Mouse (Mus musculus) neural tube, embryonic 11.5 days (tissue): ENCODE results near the gene Pigf. TPM values are rescaled to one million over a fixed set of nuclear protein-coding genes. Genes with fewer than 3 reads are reported as not detected.

Experiments used
- ATAC-seq: fragments of 200-750 bp; cut with Nextera tagmentation; 2 replicates; pipeline ENCODE4 v1.8.0; 2017; ENCODE audit warnings: moderate number of reproducible peaks, mild to moderate bottlenecking, moderate TSS enrichment, moderate library complexity; ENCODE audit not compliant: insufficient read depth, low FRiP score, low TSS enrichment
- DNase-seq: peaks from one replicate; pipeline ENCODE4 v3.0.0-alpha.2; 2015; ENCODE audit warnings: low spot score
- H3K27ac ChIP-seq: fragments of 300-500 bp; sonication (generic); 2 replicates; pipeline ENCODE4 v1.5.1; 2014; ENCODE audit warnings: low read depth, mild to moderate bottlenecking, low read length
- H3K27me3 ChIP-seq: fragments of 300-500 bp; sonication (generic); 2 replicates; pipeline ENCODE4 v1.6.1; 2014; ENCODE audit warnings: mild to moderate bottlenecking, low read length, mixed read lengths; ENCODE audit not compliant: control insufficient read depth, insufficient read depth
- H3K36me3 ChIP-seq: fragments of 300-500 bp; sonication (generic); 2 replicates; pipeline ENCODE4 v1.6.1; 2014; ENCODE audit warnings: mild to moderate bottlenecking, low read length, moderate library complexity, mixed read lengths; ENCODE audit not compliant: control insufficient read depth, insufficient read depth
- H3K4me1 ChIP-seq: fragments of 300-500 bp; sonication (generic); 2 replicates; pipeline ENCODE4 v1.6.1; 2014; ENCODE audit warnings: low read length, mixed read lengths; ENCODE audit not compliant: control insufficient read depth, insufficient read depth
- H3K4me2 ChIP-seq: fragments of 300-500 bp; sonication (generic); 2 replicates; pipeline ENCODE4 v1.6.1; 2014; ENCODE audit warnings: low read depth, mild to moderate bottlenecking, moderate library complexity
- H3K4me3 ChIP-seq: fragments of 300-500 bp; sonication (generic); 2 replicates; pipeline ENCODE4 v1.5.1; 2014; ENCODE audit warnings: low read depth, low read length
- H3K9ac ChIP-seq: fragments of 300-500 bp; sonication (generic); 2 replicates; pipeline ENCODE4 v1.6.1; 2014; ENCODE audit warnings: mild to moderate bottlenecking, low read length
- H3K9me3 ChIP-seq: fragments of 300-500 bp; sonication (generic); 2 replicates; pipeline ENCODE4 v1.6.1; 2016; ENCODE audit warnings: low read length; ENCODE audit not compliant: control insufficient read depth
- WGBS: fragments of 180-500 bp; shearing (Covaris S2); extraction: QIAGEN DNeasy Blood & Tissue Kit; methylation state at CpG from one replicate; pipeline ENCODE4 v1.1.7; 2014; 5-methylcytosine and 5-hydroxymethylcytosine counted together
- polyA plus RNA-seq: library from polyadenylated mRNA; unstranded; fragments of >200 nt; fragmentation: Nextera tagmentation; extraction: Ambion mirVana; gene quantifications from 2 replicates; pipeline ENCODE4 v1.2.1, GENCODE M21; 2014

The Pigf gene
- polyA plus RNA-seq, 1 experiment from 2014 or later = 39.2 TPM

GRCm38 (mm10) chr17:86978496-86978895 lies 46.7 kb downstream of the Pigf start:
- H3K27ac ChIP-seq = no peak overlapping the region
- H3K4me3 ChIP-seq = no peak overlapping the region
- WGBS = 92% methylated on average over 6 of the region's 6 CpGs
- no peaks in the 10 kb centered on the region for H3K27me3 ChIP-seq
- no peaks in the 10 kb centered on the region for H3K4me1 ChIP-seq
- no peak overlapping the region for H3K4me2 ChIP-seq
- DNase-seq (no peak), ATAC-seq (no peak)
- H3K9me3 ChIP-seq = no peaks in the 10 kb centered on the region
- no peak overlapping the region for H3K9ac ChIP-seq
- H3K36me3 ChIP-seq = no peaks in the 10 kb centered on the region; the same call in 1 of the 2 replicates

- WGBS = 86% methylated on average over 10 of the region's 10 CpGs
- no peak overlapping the region for H3K27ac ChIP-seq
- H3K4me3 ChIP-seq = no peak overlapping the region
- no peaks in the 10 kb centered on the region for H3K9me3 ChIP-seq
- H3K9ac ChIP-seq = no peak overlapping the region
- H3K4me1 ChIP-seq = no peaks in the 10 kb centered on the region
- no peaks in the 10 kb centered on the region for H3K36me3 ChIP-seq
- no peak overlapping the region for H3K4me2 ChIP-seq
- DNase-seq (no peak), ATAC-seq (no peak)
- H3K27me3 ChIP-seq = no peaks in the 10 kb centered on the region
Observed at GRCm38 (mm10) chr17:86976387-86976786, 48.8 kb downstream of the Pigf start.

- 91% methylated on average over 2 of the region's 2 CpGs for WGBS
- Histone ChIP-seq H3K27ac (no peak overlapping the region), H3K4me2 (no peak overlapping the region), H3K4me3 (no peak overlapping the region), H3K4me1 (no peaks in the 10 kb centered on the region), H3K36me3 (peaks cover 3% of the 10 kb centered on the region; the same call in 1 of the 2 replicates), H3K9me3 (no peaks in the 10 kb centered on the region), H3K27me3 (no peaks in the 10 kb centered on the region), H3K9ac (no peak overlapping the region)
- DNase-seq (no peak), ATAC-seq (no peak)
Observed at GRCm38 (mm10) chr17:86973097-86973496, 52.1 kb downstream of the Pigf start.

GRCm38 (mm10) chr17:86971860-86972259 lies 53.3 kb downstream of the Pigf start:
- Histone ChIP-seq H3K4me2 (no peak overlapping the region), H3K9ac (no peak overlapping the region), H3K4me3 (no peak overlapping the region), H3K27ac (no peak overlapping the region), H3K36me3 (peaks cover 3% of the 10 kb centered on the region; the same call in 1 of the 2 replicates), H3K27me3 (no peaks in the 10 kb centered on the region), H3K9me3 (no peaks in the 10 kb centered on the region), H3K4me1 (no peaks in the 10 kb centered on the region)
- ATAC-seq = no peak
- 92% methylated on average over 7 of the region's 7 CpGs for WGBS
- no peak for DNase-seq

GRCm38 (mm10) chr17:86971036-86971435 lies 54.2 kb downstream of the Pigf start:
- no peak overlapping the region for H3K9ac ChIP-seq
- no peaks in the 10 kb centered on the region for H3K27me3 ChIP-seq
- H3K36me3 ChIP-seq = peaks cover 3% of the 10 kb centered on the region; the same call in 1 of the 2 replicates
- no peaks in the 10 kb centered on the region for H3K4me1 ChIP-seq
- DNase-seq (no peak), ATAC-seq (no peak)
- no peak overlapping the region for H3K27ac ChIP-seq
- WGBS = 88% methylated on average over 5 of the region's 5 CpGs
- H3K4me3 ChIP-seq = no peak overlapping the region
- no peaks in the 10 kb centered on the region for H3K9me3 ChIP-seq
- no peak overlapping the region for H3K4me2 ChIP-seq

GRCm38 (mm10) chr17:86970026-86970750 lies 55.0 kb downstream of the Pigf start:
- Histone ChIP-seq H3K4me2 (no peak overlapping the region), H3K4me3 (no peak overlapping the region), H3K27ac (no peak overlapping the region), H3K4me1 (peaks cover under 1% of the 10 kb centered on the region; the same call in 1 of the 2 replicates), H3K36me3 (peaks cover 3% of the 10 kb centered on the region; the same call in 1 of the 2 replicates), H3K27me3 (no peaks in the 10 kb centered on the region), H3K9ac (no peak overlapping the region), H3K9me3 (no peaks in the 10 kb centered on the region)
- no peak for ATAC-seq
- DNase-seq = no peak
- 93% methylated on average over 15 of the region's 15 CpGs for WGBS

GRCm38 (mm10) chr17:86969582-86969981 lies 55.6 kb downstream of the Pigf start:
- Histone ChIP-seq H3K9me3 (no peaks in the 10 kb centered on the region), H3K9ac (no peak overlapping the region), H3K4me1 (peaks cover 5% of the 10 kb centered on the region; the same call in 1 of the 2 replicates), H3K4me3 (no peak overlapping the region), H3K27me3 (no peaks in the 10 kb centered on the region), H3K36me3 (peaks cover 3% of the 10 kb centered on the region; the same call in 1 of the 2 replicates), H3K27ac (no peak overlapping the region), H3K4me2 (no peak overlapping the region)
- WGBS = 74% methylated on average over 5 of the region's 5 CpGs
- ATAC-seq (no peak), DNase-seq (no peak)

- ATAC-seq = no peak
Observed at GRCm38 (mm10) chr17:86968581-86968980, 56.6 kb downstream of the Pigf start.

More at GRCm38 (mm10) chr17:86968581-86968980, 56.6 kb downstream of the Pigf start:
- DNase-seq = no peak
- Histone ChIP-seq H3K9ac (no peak overlapping the region), H3K27ac (no peak overlapping the region), H3K4me1 (peaks cover 10% of the 10 kb centered on the region), H3K4me3 (no peak overlapping the region), H3K9me3 (no peaks in the 10 kb centered on the region), H3K36me3 (peaks cover 3% of the 10 kb centered on the region; the same call in 1 of the 2 replicates), H3K27me3 (no peaks in the 10 kb centered on the region), H3K4me2 (no peak overlapping the region)
- 93% methylated on average over 5 of the region's 5 CpGs for WGBS
